Mouse (Mus musculus) heart, embryonic 13.5 days (tissue): ENCODE measurements at regions not wholly inside any gene's neighbourhood (a gene's known extent, or its start where the extent isn't known, plus 50 kb on each side); places are given as distances from the start of the nearest gene placed in this dataset.

Experiments used
- ATAC-seq: fragments of 200-750 bp; cut with Nextera tagmentation; 2 replicates; pipeline ENCODE4 v1.8.0; 2017; ENCODE audit warnings: moderate TSS enrichment; ENCODE audit not compliant: insufficient number of reproducible peaks, low FRiP score, low TSS enrichment; ENCODE audit errors: extremely low read depth
- H3K27ac ChIP-seq: fragments of 300-500 bp; sonication (generic); replicated peaks from 2 replicates; pipeline ENCODE4 v1.5.1; 2015; ENCODE audit warnings: moderate library complexity, mild to moderate bottlenecking, inconsistent platforms
- H3K27me3 ChIP-seq: fragments of 300-500 bp; sonication (generic); replicated peaks from 2 replicates; pipeline ENCODE4 v1.6.1; 2015; ENCODE audit warnings: mild to moderate bottlenecking, inconsistent platforms
- H3K36me3 ChIP-seq: fragments of 300-500 bp; sonication (generic); 2 replicates; pipeline ENCODE4 v1.6.1; 2015; ENCODE audit warnings: mild to moderate bottlenecking, inconsistent platforms
- H3K4me1 ChIP-seq: fragments of 300-500 bp; sonication (generic); 2 replicates; pipeline ENCODE4 v1.6.1; 2015; ENCODE audit warnings: inconsistent platforms
- H3K4me2 ChIP-seq: fragments of 300-500 bp; sonication (generic); 2 replicates; pipeline ENCODE4 v1.6.1; 2015; ENCODE audit warnings: inconsistent platforms, mild to moderate bottlenecking, moderate library complexity
- H3K4me3 ChIP-seq: fragments of 300-500 bp; sonication (generic); 2 replicates; pipeline ENCODE4 v1.5.1; 2015; ENCODE audit warnings: moderate library complexity, mild to moderate bottlenecking, inconsistent platforms
- H3K9ac ChIP-seq: fragments of 300-500 bp; sonication (generic); 2 replicates; pipeline ENCODE4 v1.6.1; 2015; ENCODE audit warnings: inconsistent platforms, mild to moderate bottlenecking, moderate library complexity
- H3K9me3 ChIP-seq: fragments of 300-500 bp; sonication (generic); 2 replicates; pipeline ENCODE4 v1.6.1; 2016; ENCODE audit warnings: inconsistent platforms
- WGBS: fragments of 180-500 bp; shearing (Covaris S2); methylation state at CpG from one replicate; pipeline ENCODE4 v1.1.7; 2015; ENCODE audit warnings: mixed read lengths; 5-methylcytosine and 5-hydroxymethylcytosine counted together

DNA sequence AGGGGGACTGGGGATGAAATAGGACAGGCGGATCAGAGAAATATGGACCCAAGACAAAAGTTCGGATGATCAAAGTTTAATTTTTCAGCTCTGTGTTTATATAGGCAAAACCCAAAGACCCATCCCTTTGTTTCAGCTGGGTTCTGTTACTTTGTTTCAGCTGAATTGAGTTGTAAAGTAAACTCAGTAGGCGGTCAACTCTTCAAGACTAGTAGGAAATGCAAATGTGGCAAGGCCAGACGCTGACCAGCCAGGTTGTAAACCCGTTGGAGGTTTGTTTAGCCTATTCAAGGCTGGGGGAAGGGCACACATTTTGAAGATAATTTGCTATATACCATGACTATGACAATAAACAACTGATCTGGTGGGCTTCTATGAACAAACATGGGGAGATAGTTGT is 294.7 kb downstream of the Foxo1 start:
- H3K4me1 ChIP-seq: 0 out of 2 replicates have a peak, but pooled peaks cover 9% of the 10 kb centered on the region
- WGBS: 59% methylated on average over 5 of the region's 5 CpGs
- no peak overlapping the region for H3K9ac ChIP-seq
- no peak for ATAC-seq
- H3K27ac ChIP-seq: no peak overlapping the region
- no peaks in the 10 kb centered on the region for H3K36me3 ChIP-seq
- no peaks in the 10 kb centered on the region for H3K27me3 ChIP-seq
- H3K9me3 ChIP-seq: no peaks in the 10 kb centered on the region
- no peak overlapping the region for H3K4me2 ChIP-seq
- H3K4me3 ChIP-seq: no peak overlapping the region

DNA sequence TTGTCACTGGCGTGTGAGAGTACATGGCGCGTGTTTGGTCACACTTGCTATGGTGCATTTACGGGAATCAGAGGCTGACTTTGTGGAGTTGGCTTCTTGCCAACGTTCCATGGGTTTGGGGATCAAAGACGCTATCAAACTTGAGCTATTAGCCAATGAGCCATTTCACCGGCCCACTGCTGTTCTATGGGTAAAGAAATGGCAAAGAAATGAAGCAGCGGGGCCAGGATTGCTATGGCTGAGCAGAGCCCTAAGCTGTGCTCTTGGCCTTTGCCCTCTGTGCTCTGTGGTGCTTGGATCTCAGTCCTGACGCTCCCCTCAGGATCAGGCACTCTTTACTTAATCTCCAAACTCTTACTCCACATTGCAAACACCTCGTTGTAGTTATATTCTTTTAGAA is 291.3 kb downstream of the Foxo1 start:
- Histone ChIP-seq H3K27ac (no peak overlapping the region), H3K9ac (no peak overlapping the region), H3K9me3 (no peaks in the 10 kb centered on the region), H3K27me3 (no peaks in the 10 kb centered on the region), H3K4me1 (no peaks in the 10 kb centered on the region), H3K4me2 (no peak overlapping the region), H3K4me3 (no peak overlapping the region), H3K36me3 (no peaks in the 10 kb centered on the region)
- ATAC-seq: no peak
- 75% methylated on average over 10 of the region's 10 CpGs for WGBS

- H3K4me1 ChIP-seq: no peaks in the 10 kb centered on the region
- no peaks in the 10 kb centered on the region for H3K27me3 ChIP-seq
- H3K4me3 ChIP-seq: no peak overlapping the region
- H3K9me3 ChIP-seq: no peaks in the 10 kb centered on the region
- WGBS: 88% methylated on average over 6 of the region's 6 CpGs
- H3K9ac ChIP-seq: no peak overlapping the region
- no peak for ATAC-seq
- no peak overlapping the region for H3K4me2 ChIP-seq
- H3K27ac ChIP-seq: no peak overlapping the region
- H3K36me3 ChIP-seq: no peaks in the 10 kb centered on the region
These were observed 290.6 kb downstream of the Foxo1 start for GRCm38 (mm10) chr3:52558765-52559164.

DNA sequence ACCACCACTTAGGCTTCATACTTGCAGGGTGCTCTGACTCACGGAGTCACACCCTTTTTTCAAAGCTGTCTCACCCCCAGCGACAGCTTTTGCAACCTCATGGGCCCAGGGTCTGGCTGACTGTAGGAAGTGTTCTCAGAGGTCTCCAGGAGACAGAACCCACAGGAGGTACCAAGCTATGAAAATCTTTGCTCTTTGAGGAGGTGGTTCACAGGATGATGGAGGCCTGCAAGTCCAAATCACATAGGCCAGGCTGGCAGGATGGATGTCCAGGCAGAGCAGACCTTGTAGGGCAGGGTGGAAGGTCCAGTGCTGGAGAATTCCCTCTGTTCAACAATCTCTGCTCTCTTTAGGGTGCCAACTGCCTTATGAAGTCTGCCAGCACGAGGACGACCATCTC is 289.2 kb downstream of the Foxo1 start:
- Histone ChIP-seq H3K9me3 (no peaks in the 10 kb centered on the region), H3K4me3 (no peak overlapping the region), H3K9ac (no peak overlapping the region), H3K27me3 (no peaks in the 10 kb centered on the region), H3K36me3 (no peaks in the 10 kb centered on the region), H3K27ac (no peak overlapping the region), H3K4me1 (no peaks in the 10 kb centered on the region), H3K4me2 (no peak overlapping the region)
- WGBS: 78% methylated on average over 4 of the region's 4 CpGs
- no peak for ATAC-seq

GRCm38 (mm10) chr3:52555038-52555437 is 286.9 kb downstream of the Foxo1 start:
- 52% methylated on average over 6 of the region's 6 CpGs for WGBS
- no peaks in the 10 kb centered on the region for H3K9me3 ChIP-seq
- no peak overlapping the region for H3K4me2 ChIP-seq
- no peaks in the 10 kb centered on the region for H3K27me3 ChIP-seq
- H3K27ac ChIP-seq: no peak overlapping the region
- ATAC-seq: no peak
- no peaks in the 10 kb centered on the region for H3K4me1 ChIP-seq
- H3K4me3 ChIP-seq: no peak overlapping the region
- H3K36me3 ChIP-seq: no peaks in the 10 kb centered on the region
- H3K9ac ChIP-seq: no peak overlapping the region

GRCm38 (mm10) chr3:52554490-52554889 is 286.4 kb downstream of the Foxo1 start:
- Histone ChIP-seq H3K4me3 (no peak overlapping the region), H3K9ac (no peak overlapping the region), H3K27ac (no peak overlapping the region), H3K4me1 (no peaks in the 10 kb centered on the region), H3K27me3 (0 out of 2 replicates have a peak, but pooled peaks cover 3% of the 10 kb centered on the region), H3K4me2 (no peak overlapping the region), H3K9me3 (no peaks in the 10 kb centered on the region), H3K36me3 (no peaks in the 10 kb centered on the region)
- no peak for ATAC-seq
- WGBS: 78% methylated on average over 1 of the region's 1 CpGs

- Histone ChIP-seq H3K4me2 (no peak overlapping the region), H3K27ac (no peak overlapping the region), H3K9me3 (no peaks in the 10 kb centered on the region), H3K27me3 (peaks cover 3% of the 10 kb centered on the region; the same call in 1 of the 2 replicates), H3K36me3 (no peaks in the 10 kb centered on the region), H3K4me3 (no peak overlapping the region), H3K4me1 (peaks cover 5% of the 10 kb centered on the region; the same call in 1 of the 2 replicates), H3K9ac (no peak overlapping the region)
- no peak for ATAC-seq
- 61% methylated on average over 6 of the region's 6 CpGs for WGBS
These were observed 280.2 kb downstream of the Foxo1 start for GRCm38 (mm10) chr3:52548201-52548893.

- Histone ChIP-seq H3K36me3 (no peaks in the 10 kb centered on the region), H3K27ac (no peak overlapping the region), H3K4me2 (no peak overlapping the region), H3K4me1 (peaks cover 11% of the 10 kb centered on the region), H3K9ac (no peak overlapping the region), H3K4me3 (no peak overlapping the region), H3K9me3 (no peaks in the 10 kb centered on the region), H3K27me3 (peaks cover 3% of the 10 kb centered on the region; the same call in 1 of the 2 replicates)
- no peak for ATAC-seq
- 83% methylated on average over 5 of the region's 5 CpGs for WGBS
These were observed 277.9 kb downstream of the Foxo1 start for GRCm38 (mm10) chr3:52546035-52546434.

DNA sequence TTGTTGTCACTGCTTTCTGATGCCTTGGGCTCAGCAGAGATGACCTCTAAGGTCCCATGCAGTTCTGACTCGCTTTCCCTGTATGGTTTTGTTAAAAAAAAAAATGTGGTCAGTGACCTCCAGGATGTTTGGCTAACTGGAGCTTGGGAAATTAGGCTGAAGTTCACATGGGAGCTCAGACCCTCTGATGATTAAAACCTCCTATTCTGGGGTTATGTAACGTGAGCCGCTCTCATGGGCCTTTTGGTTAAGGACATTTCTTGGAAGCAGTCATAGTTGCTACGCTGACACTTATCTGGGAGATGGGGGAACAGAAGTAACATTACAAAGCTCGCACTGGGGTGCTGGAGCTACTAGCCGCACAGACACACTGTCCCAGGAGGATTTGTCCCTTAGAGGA is 274.9 kb downstream of the Foxo1 start:
- Histone ChIP-seq H3K27me3 (no peaks in the 10 kb centered on the region; the same call in 1 of the 2 replicates), H3K4me1 (peaks cover 23% of the 10 kb centered on the region), H3K9me3 (no peaks in the 10 kb centered on the region), H3K4me3 (no peak overlapping the region), H3K36me3 (no peaks in the 10 kb centered on the region), H3K4me2 (no peak overlapping the region), H3K27ac (no peak overlapping the region), H3K9ac (no peak overlapping the region)
- no peak for ATAC-seq
- 72% methylated on average over 6 of the region's 6 CpGs for WGBS

DNA sequence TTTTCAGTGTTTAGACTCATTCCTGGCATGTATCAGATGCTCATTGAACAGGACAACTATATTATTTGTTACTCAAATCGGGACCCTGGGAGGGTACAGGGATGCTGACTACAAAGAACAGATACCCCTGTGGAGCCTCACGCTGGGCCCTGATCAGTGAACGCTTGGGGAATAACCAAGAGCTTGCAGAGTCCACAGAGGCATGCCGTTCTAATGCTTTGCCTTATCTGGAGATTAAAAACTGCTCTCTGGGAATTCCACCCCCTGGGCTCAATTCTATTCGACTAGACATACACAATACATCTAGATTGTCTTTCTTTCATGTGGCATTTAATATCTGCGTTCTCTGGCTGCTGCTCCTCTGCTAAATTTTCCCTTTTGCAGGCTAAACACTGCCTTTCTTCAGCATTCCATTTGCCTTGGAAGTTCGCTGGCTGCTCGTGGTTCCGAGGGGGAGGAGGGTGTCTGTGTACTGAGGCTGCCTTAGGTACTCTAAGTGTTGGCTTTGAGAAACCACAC is 272.8 kb downstream of the Foxo1 start:
- no peak for ATAC-seq
- Histone ChIP-seq H3K4me1 (peaks cover 21% of the 10 kb centered on the region), H3K36me3 (no peaks in the 10 kb centered on the region), H3K9me3 (no peaks in the 10 kb centered on the region), H3K9ac (no peak overlapping the region), H3K4me3 (no peak overlapping the region), H3K4me2 (peak overlapping the region; percentile 7; the same call in 1 of the 2 replicates), H3K27ac (no peak overlapping the region), H3K27me3 (no peaks in the 10 kb centered on the region; the same call in 1 of the 2 replicates)
- WGBS: 31% methylated on average over 9 of the region's 9 CpGs

DNA sequence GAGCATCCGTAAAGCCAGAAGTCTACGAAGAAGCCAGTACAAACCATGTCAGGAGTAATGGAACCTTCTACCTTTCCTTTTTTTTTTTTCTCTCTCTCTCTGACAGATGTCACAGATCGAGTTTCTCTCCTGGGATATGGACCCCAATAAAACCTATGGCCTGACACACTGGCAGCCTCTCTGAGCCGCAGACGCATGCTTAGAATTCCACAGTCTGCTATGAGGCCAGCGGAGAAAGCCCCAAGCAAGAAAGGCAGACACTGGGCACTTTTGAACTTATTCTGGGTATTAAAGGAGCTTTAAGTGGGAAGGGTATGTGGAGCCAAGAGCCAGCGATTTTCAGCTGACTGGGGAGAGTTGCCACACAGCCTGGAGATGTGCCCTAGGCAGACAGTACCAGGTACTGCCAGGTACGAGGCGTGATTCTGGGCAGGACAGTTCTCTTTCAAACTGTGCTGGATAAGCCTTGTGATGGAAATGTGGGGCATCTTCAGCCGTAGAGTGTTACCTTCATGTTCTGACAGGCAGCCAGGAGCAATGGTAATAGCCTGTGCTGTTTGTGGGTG is 271.8 kb downstream of the Foxo1 start:
- Histone ChIP-seq H3K27ac (peak overlapping the region; percentile 45; the same call in 1 of the 2 replicates), H3K9ac (no peak overlapping the region), H3K27me3 (no peaks in the 10 kb centered on the region; the same call in 1 of the 2 replicates), H3K36me3 (no peaks in the 10 kb centered on the region), H3K4me2 (no peak overlapping the region), H3K9me3 (no peaks in the 10 kb centered on the region), H3K4me1 (peaks cover 21% of the 10 kb centered on the region), H3K4me3 (no peak overlapping the region)
- ATAC-seq: no peak
- 36% methylated on average over 10 of the region's 10 CpGs for WGBS

GRCm38 (mm10) chr3:52538306-52538705 is 270.2 kb downstream of the Foxo1 start:
- no peaks in the 10 kb centered on the region; the same call in 1 of the 2 replicates for H3K27me3 ChIP-seq
- no peaks in the 10 kb centered on the region for H3K9me3 ChIP-seq
- H3K9ac ChIP-seq: no peak overlapping the region
- WGBS: 69% methylated on average over 4 of the region's 4 CpGs
- ATAC-seq: no peak
- H3K4me3 ChIP-seq: no peak overlapping the region
- peaks cover 21% of the 10 kb centered on the region for H3K4me1 ChIP-seq
- no peaks in the 10 kb centered on the region for H3K36me3 ChIP-seq
- no peak overlapping the region for H3K4me2 ChIP-seq
- H3K27ac ChIP-seq: no peak overlapping the region
